Mouse (Mus musculus) ES-E14 (cell line): ENCODE results near the gene Cbl. TPM values are rescaled to one million over a fixed set of nuclear protein-coding genes. Genes with fewer than 3 reads are reported as not detected.

Source experiments
- DNase-seq: peaks from one replicate; pipeline ENCODE4 v3.0.0-alpha.2; 2013; ENCODE audit warnings: low read depth, low spot score
- H3K27ac ChIP-seq: 2 replicates; pipeline ENCODE4 v1.5.1; 2012; ENCODE audit warnings: low read depth, mild to moderate bottlenecking, low read length, moderate library complexity, mixed read lengths; ENCODE audit not compliant: poor library complexity, insufficient read depth, severe bottlenecking
- H3K36me3 ChIP-seq: 2 replicates; pipeline ENCODE4 v1.6.1; 2012; ENCODE audit warnings: mild to moderate bottlenecking, low read length, moderate library complexity, mixed read lengths; ENCODE audit not compliant: control insufficient read depth, poor library complexity, insufficient read depth, severe bottlenecking
- H3K4me1 ChIP-seq, 2 experiments: fragments of 150-350 bp in 1 of 2; sonication (generic) in 1 of 2; 2 replicates each; pipeline ENCODE4 v1.6.1; 2012; ENCODE audit warnings: low read length in 2 of 2, mild to moderate bottlenecking in 1 of 2, mixed read lengths in 1 of 2; ENCODE audit not compliant: control insufficient read depth in 2 of 2, insufficient read depth in 2 of 2, poor library complexity in 1 of 2
- H3K4me3 ChIP-seq, 2 experiments: fragments of 150-350 bp in 1 of 2; sonication (generic) in 1 of 2; 2 replicates each; pipeline ENCODE4 v1.5.1; 2012; ENCODE audit warnings: low read length in 2 of 2, low read depth in 1 of 2, mild to moderate bottlenecking in 1 of 2, mixed read lengths in 1 of 2; ENCODE audit not compliant: insufficient read depth in 1 of 2, poor library complexity in 1 of 2, severe bottlenecking in 1 of 2
- H3K9ac ChIP-seq: 2 replicates; pipeline ENCODE4 v1.6.1; 2012; ENCODE audit warnings: low read depth, mild to moderate bottlenecking, low read length, mixed read lengths; ENCODE audit not compliant: poor library complexity, insufficient read depth, severe bottlenecking
- H3K9me3 ChIP-seq: fragments of 150-350 bp; sonication (generic); 2 replicates; pipeline ENCODE4 v1.6.1; 2012; ENCODE audit warnings: low read depth, mild to moderate bottlenecking, low read length; ENCODE audit not compliant: control insufficient read depth, insufficient read depth
- CHD2 ChIP-seq: IDR thresholded peaks from 2 replicates; pipeline ENCODE4 v1.6.1; 2014; ENCODE audit warnings: mild to moderate bottlenecking, low read depth, low read length, inconsistent platforms
- HCFC1 ChIP-seq: IDR thresholded peaks from 2 replicates; pipeline ENCODE4 v1.6.1; 2012; ENCODE audit warnings: low read length, inconsistent platforms, borderline replicate concordance; ENCODE audit not compliant: insufficient read depth
- MAFK ChIP-seq: IDR thresholded peaks from 2 replicates; pipeline ENCODE4 v1.6.1; 2014; ENCODE audit warnings: mild to moderate bottlenecking, low read depth, low read length, inconsistent platforms; ENCODE audit not compliant: insufficient read depth
- ZC3H11A ChIP-seq: IDR thresholded peaks from 2 replicates; pipeline ENCODE4 v1.6.1; 2012; ENCODE audit warnings: low read depth, mild to moderate bottlenecking, inconsistent platforms, low read length, borderline replicate concordance
- ZNF384 ChIP-seq: IDR thresholded peaks from 2 replicates; pipeline ENCODE4 v1.6.1; 2012; ENCODE audit warnings: low read depth, low read length, inconsistent platforms
- in situ Hi-C, 2 experiments: fragments of 600-800 bp; cut with MboI; formaldehyde crosslinking; loops; one replicate each; pipeline ENCODE4 v1.15.1; 2025; ENCODE audit warnings: low sequenced_read_pairs in 2 of 2, inconsistent platforms in 1 of 2; ENCODE audit not compliant: unreplicated experiment in 2 of 2
- total RNA-seq: library from RNA; depleted of rRNA; stranded (reverse); fragments of 300-350 nt; gene quantifications from 2 replicates; pipeline ENCODE4 v1.2.3, GENCODE M21; 2012

Cbl gene
- total RNA-seq, 1 experiment, result 17.3 TPM

- H3K4me1 ChIP-seq, result no peaks in the 10 kb centered on the region
- in situ Hi-C loops, result no loop called here
- peaks cover under 1% of the 10 kb centered on the region for H3K36me3 ChIP-seq
- no peak for TF ChIP-seq MAFK
- TF ChIP-seq ZNF384, result no peak
- no peak for TF ChIP-seq HCFC1
- TF ChIP-seq ZC3H11A, result no peak
- no peak for TF ChIP-seq CHD2
- no peak for DNase-seq
- H3K9me3 ChIP-seq, result no peaks in the 10 kb centered on the region
- H3K9ac ChIP-seq, result no peak overlapping the region
- H3K4me3 ChIP-seq, result no peak overlapping the region
- no peak overlapping the region for H3K27ac ChIP-seq
Measured at GRCm38 (mm10) chr9:44192794-44193193, 41.1 kb downstream of the Cbl start.

GRCm38 (mm10) chr9:44192312-44192711 is 41.5 kb downstream of the Cbl start:
- H3K36me3 ChIP-seq, result 0 out of 2 replicates have a peak, but pooled peaks cover 2% of the 10 kb centered on the region
- no peak for DNase-seq
- H3K27ac ChIP-seq, result no peak overlapping the region
- no peak overlapping the region for H3K4me3 ChIP-seq
- no peaks in the 10 kb centered on the region for H3K4me1 ChIP-seq
- H3K9ac ChIP-seq, result no peak overlapping the region
- H3K9me3 ChIP-seq, result no peaks in the 10 kb centered on the region
- no peak for TF ChIP-seq ZNF384
- TF ChIP-seq HCFC1, result no peak
- no peak for TF ChIP-seq CHD2
- TF ChIP-seq MAFK, result no peak
- TF ChIP-seq ZC3H11A, result no peak
- in situ Hi-C loops, result no loop called here

GRCm38 (mm10) chr9:44191166-44191565 is 42.7 kb downstream of the Cbl start:
- Histone ChIP-seq H3K9ac (no peak overlapping the region), H3K36me3 (0 out of 2 replicates have a peak, but pooled peaks cover 2% of the 10 kb centered on the region), H3K4me1 (no peaks in the 10 kb centered on the region), H3K9me3 (no peaks in the 10 kb centered on the region), H3K27ac (no peak overlapping the region), H3K4me3 (no peak overlapping the region)
- no peak for TF ChIP-seq ZC3H11A
- no peak for TF ChIP-seq HCFC1
- no peak for TF ChIP-seq ZNF384
- TF ChIP-seq MAFK, result no peak
- no peak for TF ChIP-seq CHD2
- no peak for DNase-seq
- in situ Hi-C loops, result no loop called here

GRCm38 (mm10) chr9:44188223-44188622 is 45.6 kb downstream of the Cbl start:
- Histone ChIP-seq H3K27ac (no peak overlapping the region), H3K4me1 (no peaks in the 10 kb centered on the region), H3K9ac (no peak overlapping the region), H3K4me3 (no peak overlapping the region), H3K9me3 (no peaks in the 10 kb centered on the region), H3K36me3 (peaks cover 2% of the 10 kb centered on the region; the same call in 1 of the 2 replicates)
- in situ Hi-C loops, result no loop called here
- no peak for DNase-seq
- TF ChIP-seq ZC3H11A (no peak), ZNF384 (no peak), CHD2 (no peak), MAFK (no peak), HCFC1 (no peak)

GRCm38 (mm10) chr9:44182260-44182659 is 51.6 kb downstream of the Cbl start:
- H3K4me1 ChIP-seq, result no peaks in the 10 kb centered on the region
- no peak overlapping the region for H3K27ac ChIP-seq
- no peak for TF ChIP-seq ZNF384
- no peak for TF ChIP-seq HCFC1
- TF ChIP-seq MAFK, result no peak
- no peak for TF ChIP-seq ZC3H11A
- TF ChIP-seq CHD2, result no peak
- no peak overlapping the region for H3K9ac ChIP-seq
- no peaks in the 10 kb centered on the region for H3K9me3 ChIP-seq
- no peak for DNase-seq
- no peaks in the 10 kb centered on the region; the same call in 1 of the 2 replicates for H3K36me3 ChIP-seq
- no peak overlapping the region for H3K4me3 ChIP-seq
- in situ Hi-C loops, result no loop called here
